In the genomic region with DNA sequence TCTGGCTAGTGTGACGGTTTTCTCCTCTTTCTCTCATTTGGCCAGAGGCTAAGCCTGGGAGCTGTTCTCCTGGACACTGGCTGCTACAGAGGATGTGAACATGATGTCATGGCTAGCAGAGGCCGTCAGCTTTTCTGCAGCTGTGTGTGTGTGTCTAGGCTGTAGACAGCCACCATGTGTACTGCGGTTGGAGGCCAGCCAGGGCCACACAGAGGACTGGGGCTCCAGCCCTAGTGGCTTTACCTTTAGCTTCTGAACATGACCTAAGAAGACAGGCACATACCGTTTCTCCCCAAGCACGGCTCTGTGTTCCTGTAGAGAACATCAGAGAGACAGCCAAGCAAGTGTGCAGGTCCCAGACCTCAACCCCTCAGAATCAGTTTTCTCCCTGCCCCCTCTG, we compare ENCODE assay signal across 7 mouse cellular contexts.
DNase-seq lines count a peak whose midpoint lies in the region; ATAC-seq lines count a peak whose summit lies in the region.

No protein-coding gene starts in this region.

- H3K4me3 ChIP-seq in midbrain, embryonic 10.5 days = no peak overlapping the region
- H3K4me3 ChIP-seq in midbrain, embryonic 14.5 days (replicated peaks; ENCODE audit: low read depth, low read length) = no peak overlapping the region
- H3K4me3 ChIP-seq in forebrain, embryonic 11.5 days (ENCODE audit: low read depth, low read length) = no peak overlapping the region

- no peaks in the 10 kb centered on the region for H3K9me3 ChIP-seq in midbrain, embryonic 10.5 days (replicated peaks)
- no peaks in the 10 kb centered on the region for H3K9me3 ChIP-seq in midbrain, embryonic 14.5 days (ENCODE audit: control insufficient read depth, low read length)
- H3K9me3 ChIP-seq in forebrain, embryonic 11.5 days (ENCODE audit: control insufficient read depth, low read length) = no peaks in the 10 kb centered on the region

- H3K27me3 ChIP-seq in midbrain, embryonic 10.5 days (ENCODE audit: low read depth, poor library complexity, severe bottlenecking) = no peaks in the 10 kb centered on the region
- H3K27me3 ChIP-seq in midbrain, embryonic 14.5 days (ENCODE audit: control insufficient read depth, insufficient read depth, low read length) = no peaks in the 10 kb centered on the region
- H3K27me3 ChIP-seq in forebrain, embryonic 11.5 days (ENCODE audit: control insufficient read depth, insufficient read depth, low read length) = no peaks in the 10 kb centered on the region

- ATAC-seq in midbrain, embryonic 14.5 days (ENCODE audit: low FRiP score, low TSS enrichment) = no peak
- no peak for ATAC-seq in forebrain, embryonic 11.5 days (replicated peaks; ENCODE audit: low FRiP score)

- no peak overlapping the region for H3K4me2 ChIP-seq in midbrain, embryonic 14.5 days (ENCODE audit: low read length)
- H3K4me2 ChIP-seq in forebrain, embryonic 11.5 days (ENCODE audit: low read depth, low read length, severe bottlenecking) = no peak overlapping the region

- WGBS in midbrain, embryonic 10.5 days = 77% methylated on average over 5 of the region's 5 CpGs
- WGBS in midbrain, embryonic 14.5 days = 63% methylated on average over 5 of the region's 5 CpGs
- 66% methylated on average over 5 of the region's 5 CpGs for WGBS in forebrain, embryonic 11.5 days

- H3K9ac ChIP-seq in midbrain, embryonic 14.5 days (replicated peaks; ENCODE audit: low read length) = no peak overlapping the region
- no peak overlapping the region for H3K9ac ChIP-seq in forebrain, embryonic 11.5 days (ENCODE audit: low read length)

- no peak for DNase-seq in midbrain, embryonic 10.5 days (ENCODE audit: low spot score)
- DNase-seq in midbrain, embryonic 14.5 days = no peak
- peak; percentile 71 for DNase-seq in gastrocnemius, postnatal 14 days
- DNase-seq in heart, postnatal 4 days = peak; percentile 75
- DNase-seq in thymus, postnatal 25 days = peak; percentile 51
- DNase-seq in forebrain, embryonic 11.5 days (ENCODE audit: low spot score) = no peak
- DNase-seq in layer of hippocampus, postnatal 25 days (ENCODE audit: extremely low spot score in 1 of 2, low spot score in 1 of 2) = no peak

- H3K27ac ChIP-seq in midbrain, embryonic 10.5 days (replicated peaks) = peak overlapping the region; percentile 46; the same call in 1 of the 2 replicates
- H3K27ac ChIP-seq in midbrain, embryonic 14.5 days (replicated peaks; ENCODE audit: low read depth, low read length) = no peak overlapping the region
- no peak overlapping the region for H3K27ac ChIP-seq in forebrain, embryonic 11.5 days (ENCODE audit: low read depth, low read length)

- intact Hi-C loops in gastrocnemius, postnatal 14 days (cut with DNase I; ENCODE audit: low total_unique reads) = no loop called here

- peaks cover 7% of the 10 kb centered on the region; the same call in 1 of the 2 replicates for H3K4me1 ChIP-seq in midbrain, embryonic 10.5 days
- 0 out of 2 replicates have a peak, but pooled peaks cover 2% of the 10 kb centered on the region for H3K4me1 ChIP-seq in midbrain, embryonic 14.5 days (ENCODE audit: control insufficient read depth, insufficient read depth, low read length)
- H3K4me1 ChIP-seq in forebrain, embryonic 11.5 days (replicated peaks; ENCODE audit: control insufficient read depth, insufficient read depth, low read length) = no peaks in the 10 kb centered on the region

- H3K36me3 ChIP-seq in midbrain, embryonic 10.5 days = no peaks in the 10 kb centered on the region
- no peaks in the 10 kb centered on the region for H3K36me3 ChIP-seq in midbrain, embryonic 14.5 days (ENCODE audit: control insufficient read depth, insufficient read depth, low read length)
- no peaks in the 10 kb centered on the region for H3K36me3 ChIP-seq in forebrain, embryonic 11.5 days (ENCODE audit: control insufficient read depth, insufficient read depth, low read length)

Comparison
In these comparisons a context has a peak if more than half of its experiments do, and no peak if none do; other contexts are left out.
1. DNase-seq: peak in gastrocnemius, postnatal 14 days (single experiment), heart, postnatal 4 days (single experiment) and thymus, postnatal 25 days (single experiment); none in midbrain, embryonic 10.5 days (single experiment), midbrain, embryonic 14.5 days (single experiment), forebrain, embryonic 11.5 days (single experiment) and layer of hippocampus, postnatal 25 days (0 of 2).